Mouse (Mus musculus) neural tube, embryonic 14.5 days (tissue): Measurements from ENCODE around the gene Slc22a4. TPM values are rescaled to one million over a fixed set of nuclear protein-coding genes. Genes with fewer than 3 reads are reported as not detected.
"Not testable (repeated sequence)": the region's sequence is repeated elsewhere in the genome, so short reads cannot be mapped to it uniquely, and the experiment has no call there.

Source experiments
- ATAC-seq: fragments of 200-750 bp; cut with Nextera tagmentation; 2 replicates; pipeline ENCODE4 v1.8.0; 2017; ENCODE audit warnings: low read depth, mild to moderate bottlenecking, moderate TSS enrichment, moderate library complexity
- H3K27ac ChIP-seq: fragments of 300-500 bp; sonication (generic); 2 replicates; pipeline ENCODE4 v1.5.1; 2014; ENCODE audit warnings: low read depth, mild to moderate bottlenecking, control low read depth, low read length, moderate library complexity, mixed read lengths
- H3K27me3 ChIP-seq: fragments of 300-500 bp; sonication (generic); 2 replicates; pipeline ENCODE4 v1.6.1; 2014; ENCODE audit warnings: low read length; ENCODE audit not compliant: control insufficient read depth, insufficient read depth
- H3K36me3 ChIP-seq: fragments of 300-500 bp; sonication (generic); 2 replicates; pipeline ENCODE4 v1.6.1; 2014; ENCODE audit warnings: low read length, mixed read lengths; ENCODE audit not compliant: control insufficient read depth, insufficient read depth
- H3K4me1 ChIP-seq: fragments of 300-500 bp; sonication (generic); 2 replicates; pipeline ENCODE4 v1.6.1; 2014; ENCODE audit warnings: low read length; ENCODE audit not compliant: control insufficient read depth, insufficient read depth
- H3K4me2 ChIP-seq: fragments of 300-500 bp; sonication (generic); 2 replicates; pipeline ENCODE4 v1.6.1; 2014; ENCODE audit warnings: mild to moderate bottlenecking, low read depth, low read length, control low read depth
- H3K4me3 ChIP-seq: fragments of 300-500 bp; sonication (generic); 2 replicates; pipeline ENCODE4 v1.5.1; 2014; ENCODE audit warnings: low read depth, low read length, control low read depth, mixed read lengths
- H3K9ac ChIP-seq: fragments of 300-500 bp; sonication (generic); replicated peaks from 2 replicates; pipeline ENCODE4 v1.6.1; 2014; ENCODE audit warnings: low read depth, mild to moderate bottlenecking, control low read depth, low read length, mixed read lengths
- H3K9me3 ChIP-seq: fragments of 300-500 bp; sonication (generic); 2 replicates; pipeline ENCODE4 v1.6.1; 2016; ENCODE audit warnings: low read length; ENCODE audit not compliant: control insufficient read depth
- WGBS: fragments of 180-500 bp; shearing (Covaris S2); extraction: QIAGEN DNeasy Blood & Tissue Kit; methylation state at CpG from one replicate; pipeline ENCODE4 v1.1.7; 2014; 5-methylcytosine and 5-hydroxymethylcytosine counted together
- polyA plus RNA-seq: library from polyadenylated mRNA; unstranded; fragments of >200 nt; fragmentation: Nextera tagmentation; extraction: Ambion mirVana; gene quantifications from 2 replicates; pipeline ENCODE4 v1.2.1, GENCODE M21; 2014

Gene Slc22a4
- polyA plus RNA-seq, 1 experiment from 2014 or later = 6.1 TPM

- H3K4me1 ChIP-seq = no peaks in the 10 kb centered on the region
- no peaks in the 10 kb centered on the region for H3K36me3 ChIP-seq
- H3K4me2 ChIP-seq = no peak overlapping the region
- no peak overlapping the region for H3K9ac ChIP-seq
- no peak overlapping the region for H3K4me3 ChIP-seq
- 81% methylated on average over 3 of the region's 3 CpGs for WGBS
- H3K9me3 ChIP-seq = no peaks in the 10 kb centered on the region
- H3K27me3 ChIP-seq = no peaks in the 10 kb centered on the region
- ATAC-seq = no peak
- no peak overlapping the region for H3K27ac ChIP-seq
Measured at GRCm38 (mm10) chr11:54004734-54005133, 23.2 kb downstream of the Slc22a4 start.

- no peaks in the 10 kb centered on the region for H3K9me3 ChIP-seq
- H3K27me3 ChIP-seq = no peaks in the 10 kb centered on the region
- ATAC-seq = no peak
- no peaks in the 10 kb centered on the region for H3K36me3 ChIP-seq
- H3K4me3 ChIP-seq = no peak overlapping the region
- no peak overlapping the region for H3K27ac ChIP-seq
- H3K4me1 ChIP-seq = no peaks in the 10 kb centered on the region
- no peak overlapping the region for H3K4me2 ChIP-seq
- 84% methylated on average over 9 of the region's 9 CpGs for WGBS
- H3K9ac ChIP-seq = no peak overlapping the region
Measured at GRCm38 (mm10) chr11:54004221-54004620, 23.7 kb downstream of the Slc22a4 start.

GRCm38 (mm10) chr11:54002761-54003717 lies 24.9 kb downstream of the Slc22a4 start:
- H3K36me3 ChIP-seq, H3K9ac ChIP-seq, H3K27me3 ChIP-seq, H3K4me3 ChIP-seq, H3K27ac ChIP-seq, H3K4me2 ChIP-seq, H3K4me1 ChIP-seq, H3K9me3 ChIP-seq: not testable (repeated sequence)
- ATAC-seq = peak; percentile 34; the same call in 1 of the 2 replicates
- 49% methylated on average over 12 of the region's 12 CpGs for WGBS

- Histone ChIP-seq H3K27me3 (no peaks in the 10 kb centered on the region), H3K4me2 (no peak overlapping the region), H3K9me3 (no peaks in the 10 kb centered on the region), H3K9ac (no peak overlapping the region), H3K4me1 (no peaks in the 10 kb centered on the region), H3K27ac (no peak overlapping the region), H3K4me3 (no peak overlapping the region), H3K36me3 (no peaks in the 10 kb centered on the region)
- WGBS = 7% methylated on average over 5 of the region's 5 CpGs
- no peak for ATAC-seq
Measured at GRCm38 (mm10) chr11:54002147-54002760, 25.6 kb downstream of the Slc22a4 start.

- H3K9me3 ChIP-seq = no peaks in the 10 kb centered on the region
- 81% methylated on average over 2 of the region's 2 CpGs for WGBS
- no peak overlapping the region for H3K27ac ChIP-seq
- no peaks in the 10 kb centered on the region for H3K27me3 ChIP-seq
- H3K4me3 ChIP-seq = no peak overlapping the region
- H3K4me2 ChIP-seq = no peak overlapping the region
- H3K9ac ChIP-seq = no peak overlapping the region
- no peaks in the 10 kb centered on the region for H3K4me1 ChIP-seq
- no peak for ATAC-seq
- no peaks in the 10 kb centered on the region for H3K36me3 ChIP-seq
Measured at GRCm38 (mm10) chr11:53997661-53998060, 30.2 kb downstream of the Slc22a4 start.

GRCm38 (mm10) chr11:53992264-53992663 lies 35.6 kb downstream of the Slc22a4 start:
- no peak overlapping the region for H3K27ac ChIP-seq
- no peaks in the 10 kb centered on the region for H3K36me3 ChIP-seq
- no peaks in the 10 kb centered on the region for H3K27me3 ChIP-seq
- ATAC-seq = no peak
- no peak overlapping the region for H3K9ac ChIP-seq
- 90% methylated on average over 4 of the region's 4 CpGs for WGBS
- no peak overlapping the region for H3K4me3 ChIP-seq
- H3K4me1 ChIP-seq = no peaks in the 10 kb centered on the region
- H3K4me2 ChIP-seq = no peak overlapping the region
- no peaks in the 10 kb centered on the region for H3K9me3 ChIP-seq

- no peaks in the 10 kb centered on the region for H3K27me3 ChIP-seq
- H3K27ac ChIP-seq = no peak overlapping the region
- no peaks in the 10 kb centered on the region for H3K4me1 ChIP-seq
- WGBS = 66% methylated on average over 1 of the region's 1 CpGs
- H3K36me3 ChIP-seq = no peaks in the 10 kb centered on the region
- no peaks in the 10 kb centered on the region for H3K9me3 ChIP-seq
- H3K9ac ChIP-seq = no peak overlapping the region
- no peak overlapping the region for H3K4me3 ChIP-seq
- no peak overlapping the region for H3K4me2 ChIP-seq
- no peak for ATAC-seq
Measured at GRCm38 (mm10) chr11:53989232-53989631, 38.7 kb downstream of the Slc22a4 start.

- WGBS = 78% methylated on average over 4 of the region's 4 CpGs
- ATAC-seq = no peak
- Histone ChIP-seq H3K9me3 (no peaks in the 10 kb centered on the region), H3K27ac (no peak overlapping the region), H3K4me3 (no peak overlapping the region), H3K4me2 (no peak overlapping the region), H3K36me3 (no peaks in the 10 kb centered on the region), H3K9ac (no peak overlapping the region), H3K4me1 (no peaks in the 10 kb centered on the region), H3K27me3 (no peaks in the 10 kb centered on the region)
Measured at GRCm38 (mm10) chr11:53988081-53988480, 39.8 kb downstream of the Slc22a4 start.

- no peak overlapping the region for H3K27ac ChIP-seq
- H3K9me3 ChIP-seq = no peaks in the 10 kb centered on the region
- H3K36me3 ChIP-seq = no peaks in the 10 kb centered on the region
- H3K9ac ChIP-seq = no peak overlapping the region
- ATAC-seq = no peak
- no peak overlapping the region for H3K4me3 ChIP-seq
- WGBS = 88% methylated on average over 4 of the region's 4 CpGs
- H3K4me1 ChIP-seq = no peaks in the 10 kb centered on the region
- H3K4me2 ChIP-seq = no peak overlapping the region
- H3K27me3 ChIP-seq = no peaks in the 10 kb centered on the region
Measured at GRCm38 (mm10) chr11:53981396-53981795, 46.5 kb downstream of the Slc22a4 start.
